Mouse (Mus musculus) lung, postnatal 4 days (tissue): ENCODE measurements around the gene Arid1a.

Experiments
- DNase-seq, 2 experiments: peaks; one replicate each; pipeline ENCODE4 v3.0.0; 2021

The Arid1a gene

GRCm38 (mm10) chr4:133756514-133757268 lies at the start of gene Arid1a:
TSS of gene Arid1a (minus strand) at chr4:133756769.
- peak; percentile 98 for DNase-seq

- DNase-seq: peak; percentile 39 to 63
These were observed 48.1 kb upstream of the Arid1a start for GRCm38 (mm10) chr4:133804401-133805263.

- DNase-seq: no peak
These were observed 44.0 kb upstream of the Arid1a start for GRCm38 (mm10) chr4:133800589-133800988.

- DNase-seq: no peak
These were observed 36.7 kb upstream of the Arid1a start for GRCm38 (mm10) chr4:133793269-133793668.

GRCm38 (mm10) chr4:133774570-133775554 lies 18.3 kb upstream of the Arid1a start:
- peak; percentile 89 to 90 for DNase-seq

- no peak for DNase-seq
These were observed 12.6 kb upstream of the Arid1a start for GRCm38 (mm10) chr4:133769157-133769556.

- no peak for DNase-seq
These were observed 6.5 kb upstream of the Arid1a start for GRCm38 (mm10) chr4:133763112-133763511.

- no peak for DNase-seq
These were observed 3.1 kb upstream of the Arid1a start for GRCm38 (mm10) chr4:133759659-133760058.

- DNase-seq: peak; percentile 93
These were observed 783 bp upstream of the Arid1a start for GRCm38 (mm10) chr4:133757269-133757835.

- DNase-seq: no peak
These were observed 653 bp downstream of the Arid1a start for GRCm38 (mm10) chr4:133755861-133756371.

GRCm38 (mm10) chr4:133754871-133755765 lies 1.5 kb downstream of the Arid1a start:
- DNase-seq: no peak

GRCm38 (mm10) chr4:133754238-133754637 lies 2.3 kb downstream of the Arid1a start:
- peak; percentile 99 for DNase-seq

GRCm38 (mm10) chr4:133753375-133754190 lies 3.0 kb downstream of the Arid1a start:
- DNase-seq: peak; percentile 76 to 86

- peak; percentile 62 to 67 for DNase-seq
These were observed 3.9 kb downstream of the Arid1a start for GRCm38 (mm10) chr4:133752449-133753374.

- peak; percentile 47 to 48 for DNase-seq
These were observed 4.8 kb downstream of the Arid1a start for GRCm38 (mm10) chr4:133751521-133752448.

GRCm38 (mm10) chr4:133750184-133750775 lies 6.3 kb downstream of the Arid1a start:
- no peak for DNase-seq

GRCm38 (mm10) chr4:133735282-133735681 lies 21.3 kb downstream of the Arid1a start:
- DNase-seq: no peak
